Mouse (Mus musculus) bone marrow, adult 2 months (tissue): Measurements from ENCODE around the gene Mrps18b. TPM values are rescaled to one million over a fixed set of nuclear protein-coding genes. Genes with fewer than 3 reads are reported as not detected.
A peak's percentile ranks its signal among the peaks of the same experiment; 100 is the strongest.
"Not testable (repeated sequence)": the region's sequence is repeated elsewhere in the genome, so short reads cannot be mapped to it uniquely, and the experiment has no call there.

ENCODE experiments used
- H3K27ac ChIP-seq: fragments of 200-500 bp; 2 replicates; pipeline ENCODE4 v1.5.1; 2012; ENCODE audit warnings: low read depth, mild to moderate bottlenecking, control low read depth, inconsistent platforms, low read length; ENCODE audit not compliant: control insufficient read depth, poor library complexity, insufficient read depth
- H3K4me1 ChIP-seq: fragments of 200-500 bp; 2 replicates; pipeline ENCODE4 v1.6.1; 2011; ENCODE audit warnings: low read length; ENCODE audit not compliant: control insufficient read depth, insufficient read depth
- H3K4me3 ChIP-seq: fragments of 200-500 bp; replicated peaks from 2 replicates; pipeline ENCODE3; 2011; ENCODE audit warnings: mild to moderate bottlenecking, low read depth, low read length, control low read depth; ENCODE audit not compliant: control insufficient read depth
- CTCF ChIP-seq: fragments of 200-500 bp; IDR thresholded peaks from 2 replicates; pipeline ENCODE4 v1.5.1; 2011; ENCODE audit warnings: low read length, control low read depth; ENCODE audit not compliant: control insufficient read depth, insufficient read depth
- POLR2A ChIP-seq: fragments of 200-500 bp; IDR thresholded peaks from 2 replicates; pipeline ENCODE4 v1.6.1; 2011; ENCODE audit warnings: low read depth, mild to moderate bottlenecking, control low read depth, low read length, borderline replicate concordance; ENCODE audit not compliant: control insufficient read depth
- WGBS: fragments of 180-500 bp; shearing (Covaris S2); methylation state at CpG from one replicate; pipeline ENCODE4 v1.1.7; 2018; 5-methylcytosine and 5-hydroxymethylcytosine counted together
- polyA plus RNA-seq: library from polyadenylated mRNA; stranded (reverse); fragments of >200 nt; gene quantifications from 2 replicates; pipeline ENCODE4 v1.2.4, GENCODE M21; 2011; ENCODE audit warnings: low replicate concordance; ENCODE audit not compliant: missing spikeins, insufficient read depth, insufficient read length

Mrps18b gene
- polyA plus RNA-seq, 1 experiment: 65.2 TPM

GRCm38 (mm10) chr17:35937700-35938348 is 21.6 kb upstream of the Mrps18b start:
- Histone ChIP-seq H3K27ac (no peak overlapping the region), H3K4me3 (no peak overlapping the region), H3K4me1 (no peaks in the 10 kb centered on the region)
- 28% methylated on average over 2 of the region's 2 CpGs for WGBS
- TF ChIP-seq POLR2A (no peak), CTCF (peak; percentile 87)

- not testable (repeated sequence) for H3K4me3 ChIP-seq, H3K4me1 ChIP-seq, H3K27ac ChIP-seq
- WGBS: 88% methylated on average over 14 of the region's 14 CpGs
Measured at GRCm38 (mm10) chr17:35935763-35936162, 19.6 kb upstream of the Mrps18b start.

- H3K27ac ChIP-seq: no peak overlapping the region
- WGBS: 87% methylated on average over 4 of the region's 4 CpGs
Measured at GRCm38 (mm10) chr17:35932608-35933007, 16.4 kb upstream of the Mrps18b start.

GRCm38 (mm10) chr17:35930627-35931026 is 14.4 kb upstream of the Mrps18b start:
- H3K27ac ChIP-seq: no peak overlapping the region
- TF ChIP-seq POLR2A (no peak), CTCF (no peak)
- no peak overlapping the region for H3K4me3 ChIP-seq
- WGBS: 91% methylated on average over 12 of the region's 12 CpGs
- no peaks in the 10 kb centered on the region; the same call in 1 of the 2 replicates for H3K4me1 ChIP-seq

More at GRCm38 (mm10) chr17:35932608-35933007, 16.4 kb upstream of the Mrps18b start:
- Histone ChIP-seq H3K4me1 (no peaks in the 10 kb centered on the region), H3K4me3 (no peak overlapping the region)
- no peak for TF ChIP-seq POLR2A
- TF ChIP-seq CTCF: no peak

- Histone ChIP-seq H3K4me3 (no peak overlapping the region), H3K4me1 (no peaks in the 10 kb centered on the region; the same call in 1 of the 2 replicates), H3K27ac (no peak overlapping the region)
- TF ChIP-seq POLR2A (no peak), CTCF (no peak)
- WGBS: 98% methylated on average over 2 of the region's 2 CpGs
Measured at GRCm38 (mm10) chr17:35929534-35929933, 13.3 kb upstream of the Mrps18b start.

GRCm38 (mm10) chr17:35927471-35927870 is 11.3 kb upstream of the Mrps18b start:
- no peak overlapping the region for H3K4me3 ChIP-seq
- no peak for TF ChIP-seq POLR2A
- no peak for TF ChIP-seq CTCF
- 50% methylated on average over 1 of the region's 1 CpGs for WGBS
- H3K27ac ChIP-seq: no peak overlapping the region
- no peaks in the 10 kb centered on the region; the same call in 1 of the 2 replicates for H3K4me1 ChIP-seq

- no peak overlapping the region for H3K27ac ChIP-seq
Measured at GRCm38 (mm10) chr17:35923281-35923680, 7.1 kb upstream of the Mrps18b start.

GRCm38 (mm10) chr17:35922566-35922965 is 6.4 kb upstream of the Mrps18b start:
- H3K4me1 ChIP-seq: no peaks in the 10 kb centered on the region; the same call in 1 of the 2 replicates
- no peak overlapping the region for H3K27ac ChIP-seq
- no peak overlapping the region for H3K4me3 ChIP-seq
- TF ChIP-seq CTCF (no peak), POLR2A (no peak)
- 73% methylated on average over 3 of the region's 3 CpGs for WGBS

More at GRCm38 (mm10) chr17:35923281-35923680, 7.1 kb upstream of the Mrps18b start:
- no peaks in the 10 kb centered on the region; the same call in 1 of the 2 replicates for H3K4me1 ChIP-seq
- TF ChIP-seq POLR2A: no peak
- no peak overlapping the region for H3K4me3 ChIP-seq
- 84% methylated on average over 4 of the region's 4 CpGs for WGBS

- Histone ChIP-seq H3K4me1 (no peaks in the 10 kb centered on the region; the same call in 1 of the 2 replicates), H3K27ac (no peak overlapping the region), H3K4me3 (no peak overlapping the region)
- WGBS: 77% methylated on average over 4 of the region's 4 CpGs
- TF ChIP-seq CTCF (no peak), POLR2A (no peak)
Measured at GRCm38 (mm10) chr17:35921710-35922109, 5.5 kb upstream of the Mrps18b start.
